Mouse (Mus musculus) myocyte (in vitro differentiated cells): ENCODE measurements around the gene F8. TPM values are rescaled to one million over a fixed set of nuclear protein-coding genes. Genes with fewer than 3 reads are reported as not detected.

Source experiments
- H3K27me3 ChIP-seq: one replicate; pipeline ENCODE4 v1.6.1; 2011; ENCODE audit not compliant: control insufficient read depth, insufficient read depth, insufficient read length
- H3K36me3 ChIP-seq: one replicate; pipeline ENCODE4 v1.6.1; 2011; ENCODE audit not compliant: control insufficient read depth, insufficient read depth
- H3K4me2 ChIP-seq: one replicate; pipeline ENCODE4 v1.6.1; 2011; ENCODE audit warnings: low read depth, control low read depth
- H3K4me3 ChIP-seq: one replicate; pipeline ENCODE4 v1.5.1; 2011; ENCODE audit warnings: mild to moderate bottlenecking, control low read depth, moderate library complexity
- H3K79me2 ChIP-seq: one replicate; pipeline ENCODE4 v1.6.1; 2011; ENCODE audit not compliant: control insufficient read depth, insufficient read depth
- H3ac ChIP-seq: one replicate; pipeline ENCODE4 v1.6.1; 2011; ENCODE audit not compliant: control insufficient read depth, insufficient read length
- CEBPB ChIP-seq: IDR thresholded peaks from 2 replicates; pipeline ENCODE4 v1.6.1; 2011; ENCODE audit warnings: mild to moderate bottlenecking, moderate library complexity; ENCODE audit not compliant: poor library complexity, insufficient read depth, severe bottlenecking
- E2F4 ChIP-seq: IDR thresholded peaks from one replicate; pipeline ENCODE4 v1.6.1; 2011; ENCODE audit warnings: mild to moderate bottlenecking, control low read depth, moderate library complexity; ENCODE audit not compliant: insufficient read depth
- MAX ChIP-seq: IDR thresholded peaks from one replicate; pipeline ENCODE4 v1.6.1; 2011; ENCODE audit warnings: low read depth, mild to moderate bottlenecking, control low read depth
- MYOD1 ChIP-seq, 3 experiments: IDR thresholded peaks; one replicate each; pipeline ENCODE4 v1.6.1; 2011; ENCODE audit warnings: control low read depth in 2 of 3, low read depth in 2 of 3, mild to moderate bottlenecking in 2 of 3, moderate library complexity in 1 of 3; ENCODE audit not compliant: insufficient read length in 2 of 3, control insufficient read depth in 1 of 3
- MYOG ChIP-seq, 3 experiments: IDR thresholded peaks; one replicate each; pipeline ENCODE4 v1.6.1; 2011; ENCODE audit warnings: control low read depth in 2 of 3, low read depth in 2 of 3, mild to moderate bottlenecking in 2 of 3; ENCODE audit not compliant: insufficient read length in 2 of 3, control insufficient read depth in 1 of 3, insufficient read depth in 1 of 3
- POLR2A ChIP-seq: IDR thresholded peaks from one replicate; pipeline ENCODE4 v1.6.1; 2011; ENCODE audit warnings: low read depth, mild to moderate bottlenecking, control low read depth, moderate library complexity; ENCODE audit not compliant: insufficient read length
- POLR2AphosphoS2 ChIP-seq: IDR thresholded peaks from one replicate; pipeline ENCODE4 v1.6.1; 2011; ENCODE audit warnings: low read depth, control low read depth; ENCODE audit not compliant: insufficient read length
- REST ChIP-seq: IDR thresholded peaks from one replicate; pipeline ENCODE4 v1.6.1; 2011; ENCODE audit warnings: mild to moderate bottlenecking, control low read depth, moderate library complexity; ENCODE audit not compliant: insufficient read depth, insufficient read length
- SRF ChIP-seq: IDR thresholded peaks from one replicate; pipeline ENCODE4 v1.6.1; 2011; ENCODE audit warnings: low read depth; ENCODE audit not compliant: control insufficient read depth, insufficient read length
- TCF12 ChIP-seq: IDR thresholded peaks from one replicate; pipeline ENCODE4 v1.6.1; 2011; ENCODE audit warnings: mild to moderate bottlenecking, control low read depth; ENCODE audit not compliant: poor library complexity, insufficient read depth, severe bottlenecking
- TCF3 ChIP-seq: IDR thresholded peaks from one replicate; pipeline ENCODE4 v1.6.1; 2011; ENCODE audit warnings: low read depth, control low read depth; ENCODE audit not compliant: insufficient read length
- USF1 ChIP-seq: IDR thresholded peaks from one replicate; pipeline ENCODE4 v1.6.1; 2011; ENCODE audit warnings: low read depth, mild to moderate bottlenecking, control low read depth, moderate library complexity
- polyA plus RNA-seq: library from polyadenylated mRNA; unstranded; fragments of >200 nt; fragmentation: generic; extraction: Trizol; gene quantifications from one replicate; pipeline ENCODE4 v1.2.1, GENCODE M21; 2012; ENCODE audit warnings: missing spikeins

F8 gene
- polyA plus RNA-seq: 0.40 TPM

DNA sequence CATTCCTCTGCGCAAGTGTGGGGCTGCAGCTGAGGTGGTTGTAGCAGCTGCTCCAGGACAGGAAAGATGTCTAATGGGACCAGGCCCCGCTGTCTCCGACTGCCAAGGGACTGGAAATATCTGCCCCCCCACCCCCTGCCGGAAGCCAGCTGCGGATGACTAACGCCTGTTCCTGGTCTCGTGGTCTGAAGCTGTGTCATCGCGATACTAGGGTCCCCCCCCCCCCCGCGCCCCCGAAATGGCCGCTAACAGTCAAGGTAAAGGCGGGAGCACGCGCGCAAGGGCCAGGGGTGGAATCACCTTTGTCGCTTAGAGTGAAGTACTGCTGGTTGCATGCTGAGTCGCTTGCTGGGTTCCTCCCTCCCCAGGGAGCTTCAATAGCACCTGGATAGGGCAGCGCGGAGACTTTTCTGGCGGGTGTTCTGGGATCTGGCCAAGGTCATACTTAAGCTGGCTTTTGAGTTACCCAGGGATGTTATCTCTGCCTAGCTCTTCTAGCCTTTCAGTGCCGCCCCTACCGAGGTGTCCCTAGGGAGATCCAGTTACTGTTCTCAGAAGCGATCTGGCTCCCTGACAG lies at the start of gene F8, which contains the start of gene Fundc2:
F8 (minus strand) TSS at position 421 of the 577 bp plus-strand sequence.
Fundc2 (plus strand) TSS at position 205 of the 577 bp plus-strand sequence.
- H3K4me3 ChIP-seq: peak within 1 kb of the TSS; percentile 59
- no peaks in the 10 kb centered on the region for H3K36me3 ChIP-seq
- peak; percentile 79 for TF ChIP-seq POLR2A
- TF ChIP-seq MYOG (IDR thresholded peaks at IDR 0.05; ENCODE audit: control insufficient read depth in 1 of 3, insufficient read depth in 1 of 3, insufficient read length in 2 of 3, low read depth in 2 of 3): peak in 2 of 3 experiments; percentile 40 to 81
- TF ChIP-seq MYOD1 (IDR thresholded peaks at IDR 0.05; ENCODE audit: control insufficient read depth in 1 of 3, insufficient read length in 2 of 3, low read depth in 2 of 3): peak; percentile 2 to 79 (median 48)
- no peak for TF ChIP-seq TCF12
- TF ChIP-seq POLR2AphosphoS2: peak; percentile 55
- no peak within 1 kb of the TSS for H3ac ChIP-seq
- no peaks in the 10 kb centered on the region for H3K27me3 ChIP-seq
- H3K79me2 ChIP-seq: peaks cover 31% of the 10 kb centered on the region
- peak within 1 kb of the TSS; percentile 86 for H3K4me2 ChIP-seq

DNA sequence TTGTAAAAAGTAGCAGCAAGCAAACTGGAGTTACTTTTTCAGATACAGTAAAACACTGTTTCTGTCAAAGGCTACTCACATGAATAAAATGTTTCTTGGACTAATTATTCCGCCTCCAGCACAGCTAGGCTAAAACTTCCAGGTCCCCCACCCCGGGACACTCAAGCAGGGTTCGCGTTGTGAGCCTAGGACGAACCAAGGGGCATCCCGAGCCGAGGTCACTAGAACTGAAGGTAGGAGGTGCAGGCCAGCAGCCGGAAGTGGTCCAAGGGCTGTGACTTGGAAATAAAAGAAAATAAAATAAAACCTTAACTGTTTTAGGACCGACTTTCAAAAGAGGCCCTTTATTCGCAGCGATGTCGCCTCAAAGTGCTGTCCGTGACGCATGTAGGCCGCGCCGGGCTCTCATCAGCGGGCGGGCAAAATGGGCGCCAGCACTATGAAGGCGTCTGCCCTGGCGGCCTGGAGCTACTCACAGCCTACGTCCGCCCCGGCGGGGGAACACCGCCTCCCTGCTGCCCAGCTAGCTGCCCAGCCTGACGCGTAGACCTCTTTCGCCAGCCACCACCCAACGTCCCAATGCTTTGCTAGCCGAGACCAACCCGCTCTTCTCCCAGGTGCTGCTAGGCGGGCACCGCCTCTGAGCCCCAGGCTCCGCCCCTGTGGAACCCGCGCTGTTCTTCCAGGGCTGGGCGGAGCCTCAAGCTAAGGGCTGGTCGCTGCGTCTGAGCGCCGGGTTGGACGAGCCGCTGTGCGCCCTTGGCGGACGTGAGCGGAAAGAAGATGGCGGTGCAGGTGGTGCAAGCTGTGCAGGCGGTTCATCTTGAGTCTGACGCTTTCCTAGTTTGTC lies 33.7 kb upstream of the F8 start, which contains the start of the genes Cmc4, Mtcp1 and Brcc3:
Cmc4 (minus strand) TSS at position 649 of the 850 bp plus-strand sequence.
Mtcp1 (minus strand) TSS at position 653 of the 850 bp plus-strand sequence.
Brcc3 (plus strand) TSS at position 693 of the 850 bp plus-strand sequence.
- H3K4me2 ChIP-seq: peak within 1 kb of the TSS; percentile 76

DNA sequence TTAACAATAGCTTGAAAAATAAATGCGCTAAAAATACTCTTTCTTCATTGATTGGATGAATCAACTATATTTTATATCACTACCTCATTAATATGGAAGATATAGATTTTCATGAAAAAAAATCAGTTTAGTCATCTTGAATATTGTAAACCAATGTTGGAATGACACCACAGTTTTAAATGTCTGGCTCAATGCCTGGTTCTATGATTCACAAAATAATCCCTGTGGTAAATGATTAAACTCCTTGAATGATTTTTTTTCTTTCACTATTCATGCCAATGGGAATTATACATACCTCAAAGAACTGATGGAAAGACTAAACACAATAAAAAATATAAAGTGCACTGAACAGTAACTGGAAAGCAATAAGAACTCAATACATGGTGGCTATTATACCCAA lies 27.3 kb upstream of the F8 start:
- TF ChIP-seq TCF3 (no peak), REST (no peak), TCF12 (no peak), POLR2AphosphoS2 (no peak), MAX (no peak), MYOD1 (IDR thresholded peaks at IDR 0.05; ENCODE audit: control insufficient read depth in 1 of 3, insufficient read length in 2 of 3, low read depth in 2 of 3) (no peak), E2F4 (no peak), CEBPB (no peak), POLR2A (no peak)
- no peaks in the 10 kb centered on the region for H3K36me3 ChIP-seq
- H3ac ChIP-seq: no peak overlapping the region
- H3K27me3 ChIP-seq: no peaks in the 10 kb centered on the region
- no peak overlapping the region for H3K4me2 ChIP-seq
- H3K4me3 ChIP-seq: no peak overlapping the region
- H3K79me2 ChIP-seq: peaks cover 7% of the 10 kb centered on the region

More for the DNA sequence above, 33.7 kb upstream of the F8 start, which contains the start of the genes Cmc4, Mtcp1 and Brcc3:
- no peaks in the 10 kb centered on the region for H3K27me3 ChIP-seq
- no peak within 1 kb of the TSS for H3ac ChIP-seq
- peaks cover 21% of the 10 kb centered on the region for H3K79me2 ChIP-seq
- TF ChIP-seq TCF3: no peak
- peak; percentile 85 for TF ChIP-seq POLR2A
- TF ChIP-seq CEBPB: no peak
- peak; percentile 83 for TF ChIP-seq POLR2AphosphoS2
- peak within 1 kb of the TSS; percentile 59 for H3K4me3 ChIP-seq
- H3K36me3 ChIP-seq: no peaks in the 10 kb centered on the region

DNA sequence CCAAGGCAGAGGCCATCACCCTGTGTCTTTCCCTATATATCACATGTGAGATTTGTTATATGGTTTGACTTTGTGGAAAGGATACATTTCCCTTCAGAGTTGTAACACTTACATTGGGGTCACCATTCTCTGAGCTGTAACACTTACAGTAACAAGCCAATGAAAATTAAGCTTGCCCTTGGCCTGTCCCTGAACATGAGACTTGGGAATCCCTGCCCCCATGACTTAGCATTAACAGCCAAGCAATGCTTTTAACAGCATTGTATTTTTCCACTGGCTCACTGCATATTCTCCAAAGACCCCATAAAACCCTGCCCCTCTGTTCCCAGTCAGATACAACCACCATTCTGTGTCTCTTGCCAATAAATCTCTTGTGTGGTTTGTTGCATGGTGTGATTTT lies 20.9 kb upstream of the F8 start:
- TF ChIP-seq USF1: no peak
- no peak for TF ChIP-seq E2F4
- TF ChIP-seq SRF: no peak
- TF ChIP-seq MYOG (IDR thresholded peaks at IDR 0.05; ENCODE audit: control insufficient read depth in 1 of 3, insufficient read depth in 1 of 3, insufficient read length in 2 of 3, low read depth in 2 of 3): no peak
- TF ChIP-seq TCF12: no peak
- no peak for TF ChIP-seq TCF3
- TF ChIP-seq POLR2A: no peak
- no peak for TF ChIP-seq POLR2AphosphoS2
- TF ChIP-seq MAX: no peak
- no peak for TF ChIP-seq CEBPB
- no peaks in the 10 kb centered on the region for H3K27me3 ChIP-seq
- no peaks in the 10 kb centered on the region for H3K36me3 ChIP-seq
- no peak overlapping the region for H3ac ChIP-seq
- no peak overlapping the region for H3K4me3 ChIP-seq
- H3K79me2 ChIP-seq: no peaks in the 10 kb centered on the region
- H3K4me2 ChIP-seq: no peak overlapping the region

DNA sequence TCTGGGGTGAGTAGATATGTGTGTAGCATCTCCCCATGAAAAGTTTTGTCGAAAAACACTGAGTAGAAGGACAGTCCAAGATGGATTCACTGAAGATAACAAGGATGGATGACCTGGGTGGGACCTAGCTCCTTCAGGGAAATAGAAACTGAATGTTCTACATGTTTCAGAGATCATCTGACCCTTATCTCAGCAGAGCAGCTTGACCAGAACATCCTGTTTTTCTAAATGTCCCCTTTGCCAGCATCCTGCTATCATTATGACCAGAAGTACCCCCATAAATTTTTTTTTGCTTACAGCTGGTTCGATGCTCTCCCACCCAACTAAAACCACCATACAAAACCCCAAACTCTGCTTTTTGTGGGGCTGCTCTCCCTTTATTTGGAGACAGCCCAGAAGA lies 20.3 kb upstream of the F8 start:
- Histone ChIP-seq H3K4me2 (no peak overlapping the region), H3K36me3 (no peaks in the 10 kb centered on the region), H3K4me3 (no peak overlapping the region), H3ac (no peak overlapping the region), H3K27me3 (no peaks in the 10 kb centered on the region), H3K79me2 (no peaks in the 10 kb centered on the region)
- TF ChIP-seq TCF12: no peak
- no peak for TF ChIP-seq SRF
- no peak for TF ChIP-seq E2F4
- TF ChIP-seq MYOG (IDR thresholded peaks at IDR 0.05; ENCODE audit: control insufficient read depth in 1 of 3, insufficient read depth in 1 of 3, insufficient read length in 2 of 3, low read depth in 2 of 3): no peak
- TF ChIP-seq USF1: no peak
- no peak for TF ChIP-seq REST
- TF ChIP-seq MYOD1 (IDR thresholded peaks at IDR 0.05; ENCODE audit: control insufficient read depth in 1 of 3, insufficient read length in 2 of 3, low read depth in 2 of 3): no peak
- TF ChIP-seq CEBPB: no peak
